Comparison of ENCODE assay signal across 18 mouse cellular contexts in genomic region chr10:59861201-59861600, GRCm38 (mm10).
"Had no signal": no experiment of that assay in that cellular context is flagged by ENCODE, and none has a peak within 500 bp of the region (broad histone marks: within the 10 kb centered on the region; RNA-seq: fewer than 3 reads in every experiment).

No protein-coding gene starts in this region.

- H3K36me3 ChIP-seq: neural tube, embryonic 12.5 days; neural tube, embryonic 15.5 days; stomach, embryonic 15.5 days had no signal

- H3K27me3 ChIP-seq: kidney, embryonic 15.5 days; liver, embryonic 13.5 days; neural tube, embryonic 12.5 days; neural tube, embryonic 15.5 days; stomach, embryonic 15.5 days had no signal

- DNase-seq: kidney, adult 11 months; kidney, adult 8-10 months; kidney, postnatal 10 days; kidney, postnatal 36 days; layer of hippocampus, postnatal 36 days; liver, embryonic 13.5 days; lung, embryonic 14.5 days; midbrain, embryonic 14.5 days; right cerebral cortex, adult 18-20 months; right cerebral cortex, postnatal 25 days; spleen, adult 18-20 months; thymus, postnatal 25 days had no signal

- H3K27ac ChIP-seq: kidney, embryonic 15.5 days; left cerebral cortex, adult 2 months; liver, embryonic 13.5 days; macrophage; neural tube, embryonic 12.5 days; neural tube, embryonic 15.5 days; stomach, embryonic 15.5 days had no signal

- H3K4me3 ChIP-seq: kidney, embryonic 15.5 days; left cerebral cortex, adult 2 months; liver, embryonic 13.5 days; neural tube, embryonic 12.5 days; neural tube, embryonic 15.5 days; stomach, embryonic 15.5 days had no signal

- H3K4me1 ChIP-seq: stomach, embryonic 15.5 days had no signal
